Mouse (Mus musculus) CH12.LX (cell line): ENCODE measurements at regions not wholly inside any gene's neighbourhood (a gene's known extent, or its start where the extent isn't known, plus 50 kb on each side); places are given as distances from the start of the nearest gene placed in this dataset.

Experiments
- DNase-seq: peaks from one replicate; pipeline ENCODE4 v3.0.0-alpha.2; 2013; ENCODE audit errors: extremely low read depth
- H3K27ac ChIP-seq: 2 replicates; pipeline ENCODE4 v1.5.1; 2012; ENCODE audit warnings: low read depth, mild to moderate bottlenecking, control low read depth, moderate library complexity; ENCODE audit not compliant: insufficient read depth
- H3K27me3 ChIP-seq: replicated peaks from 2 replicates; pipeline ENCODE3; 2012; ENCODE audit warnings: inconsistent platforms
- H3K36me3 ChIP-seq, 2 experiments: replicated peaks in 1 of 2; 2 replicates each; pipeline versions ENCODE3 to v1.6.1; 2012; ENCODE audit warnings: inconsistent platforms in 1 of 2, low read length in 1 of 2, mild to moderate bottlenecking in 1 of 2, mixed read lengths in 1 of 2, moderate library complexity in 1 of 2; ENCODE audit not compliant: control insufficient read depth in 1 of 2, insufficient read depth in 1 of 2
- H3K4me1 ChIP-seq, 2 experiments: 2 replicates each; pipeline ENCODE4 v1.6.1; 2012; ENCODE audit warnings: inconsistent platforms in 1 of 2, moderate library complexity in 1 of 2; ENCODE audit not compliant: insufficient read depth in 2 of 2, control insufficient read depth in 1 of 2
- H3K4me2 ChIP-seq: 2 replicates; pipeline ENCODE4 v1.6.1; 2012; ENCODE audit warnings: low read depth, mild to moderate bottlenecking, control low read depth; ENCODE audit not compliant: poor library complexity, insufficient read depth, severe bottlenecking
- H3K4me3 ChIP-seq, 3 experiments: fragments of 150-350 bp in 1 of 3; sonication (generic) in 1 of 3; replicated peaks in 1 of 3; 2 replicates each; pipeline versions ENCODE3 to v1.5.1; 2011 to 2012; ENCODE audit warnings: low read depth in 2 of 3, low read length in 2 of 3, mild to moderate bottlenecking in 2 of 3, moderate library complexity in 2 of 3, control low read depth in 1 of 3, improper control_type of control experiment in 1 of 3, inconsistent platforms in 1 of 3, mixed read lengths in 1 of 3; ENCODE audit not compliant: poor library complexity in 1 of 3
- H3K79me2 ChIP-seq: replicated peaks from 2 replicates; pipeline ENCODE4 v1.6.1; 2012; ENCODE audit warnings: mild to moderate bottlenecking, moderate library complexity; ENCODE audit not compliant: control insufficient read depth, poor library complexity, insufficient read depth, severe bottlenecking; ENCODE audit errors: extremely low read depth
- H3K9ac ChIP-seq: 2 replicates; pipeline ENCODE4 v1.6.1; 2012; ENCODE audit warnings: low read depth, mild to moderate bottlenecking, control low read depth, moderate library complexity; ENCODE audit not compliant: insufficient read depth
- H3K9me3 ChIP-seq: replicated peaks from 2 replicates; pipeline ENCODE3; 2012; ENCODE audit warnings: low read length, inconsistent platforms, mixed read lengths
- BHLHE40 ChIP-seq: IDR thresholded peaks from 2 replicates; pipeline ENCODE4 v1.6.1; 2011; ENCODE audit warnings: mild to moderate bottlenecking, low read depth, low read length, improper control_type of control experiment
- CHD1 ChIP-seq: IDR thresholded peaks from 2 replicates; pipeline ENCODE4 v1.6.1; 2012; ENCODE audit warnings: low read depth, low read length, improper control_type of control experiment, inconsistent platforms
- CHD2 ChIP-seq: IDR thresholded peaks from 2 replicates; pipeline ENCODE4 v1.6.1; 2011; ENCODE audit warnings: low read length, improper control_type of control experiment
- E2F4 ChIP-seq: IDR thresholded peaks from 2 replicates; pipeline ENCODE4 v1.6.1; 2011; ENCODE audit warnings: low read depth, low read length, improper control_type of control experiment; ENCODE audit not compliant: insufficient replicate concordance
- EP300 ChIP-seq: IDR thresholded peaks from 2 replicates; pipeline ENCODE4 v1.6.1; 2011; ENCODE audit warnings: low read length, improper control_type of control experiment
- ETS1 ChIP-seq: conservative IDR thresholded peaks from 2 replicates; pipeline ENCODE4 v1.6.1; 2012; ENCODE audit warnings: low read depth, mild to moderate bottlenecking, inconsistent platforms, low read length, improper control_type of control experiment, moderate library complexity
- GABPA ChIP-seq: IDR thresholded peaks from 2 replicates; pipeline ENCODE4 v1.6.1; 2012; ENCODE audit warnings: low read depth, low read length, improper control_type of control experiment, inconsistent platforms; ENCODE audit not compliant: insufficient replicate concordance
- JUN ChIP-seq: IDR thresholded peaks from 2 replicates; pipeline ENCODE4 v1.6.1; 2011; ENCODE audit warnings: low read depth, mild to moderate bottlenecking, low read length, improper control_type of control experiment, moderate library complexity; ENCODE audit not compliant: insufficient read depth
- JUND ChIP-seq: conservative IDR thresholded peaks from 2 replicates; pipeline ENCODE4 v1.6.1; 2011; ENCODE audit warnings: low read depth, low read length, improper control_type of control experiment
- MAFK ChIP-seq: IDR thresholded peaks from 2 replicates; pipeline ENCODE4 v1.6.1; 2011; ENCODE audit warnings: low read length, improper control_type of control experiment; ENCODE audit not compliant: insufficient replicate concordance
- MAX ChIP-seq: IDR thresholded peaks from 2 replicates; pipeline ENCODE4 v1.6.1; 2011; ENCODE audit warnings: low read length, improper control_type of control experiment
- MAZ ChIP-seq: IDR thresholded peaks from 2 replicates; pipeline ENCODE4 v1.6.1; 2012; ENCODE audit warnings: low read depth, mild to moderate bottlenecking, inconsistent platforms, low read length, improper control_type of control experiment, moderate library complexity
- MEF2A ChIP-seq: IDR thresholded peaks from 2 replicates; pipeline ENCODE4 v1.6.1; 2014; ENCODE audit warnings: low read depth, mild to moderate bottlenecking, inconsistent platforms, low read length, improper control_type of control experiment, borderline replicate concordance
- MYC ChIP-seq: IDR thresholded peaks from 2 replicates; pipeline ENCODE4 v1.6.1; 2011; ENCODE audit warnings: low read depth, mild to moderate bottlenecking, improper control_type of control experiment, low read length
- NELFE ChIP-seq: IDR thresholded peaks from 2 replicates; pipeline ENCODE4 v1.6.1; 2011; ENCODE audit warnings: low read depth, low read length, improper control_type of control experiment
- NRF1 ChIP-seq: IDR thresholded peaks from 2 replicates; pipeline ENCODE4 v1.6.1; 2014; ENCODE audit warnings: low read depth, mild to moderate bottlenecking, inconsistent platforms, low read length, improper control_type of control experiment, moderate library complexity
- PAX5 ChIP-seq: IDR thresholded peaks from 2 replicates; pipeline ENCODE4 v1.6.1; 2012; ENCODE audit warnings: low read length, inconsistent platforms, mixed read lengths
- POLR2A ChIP-seq: IDR thresholded peaks from 2 replicates; pipeline ENCODE4 v1.6.1; 2011; ENCODE audit warnings: low read depth, mild to moderate bottlenecking, improper control_type of control experiment, low read length
- RAD21 ChIP-seq: IDR thresholded peaks from 2 replicates; pipeline ENCODE4 v1.6.1; 2011; ENCODE audit warnings: low read depth, mild to moderate bottlenecking, low read length, improper control_type of control experiment, moderate library complexity
- RCOR1 ChIP-seq: conservative IDR thresholded peaks from 2 replicates; pipeline ENCODE4 v1.6.1; 2012; ENCODE audit warnings: low read depth, mild to moderate bottlenecking, inconsistent platforms, low read length, improper control_type of control experiment
- SIN3A ChIP-seq: IDR thresholded peaks from 2 replicates; pipeline ENCODE4 v1.6.1; 2012; ENCODE audit warnings: low read length, improper control_type of control experiment, inconsistent platforms
- TBP ChIP-seq: conservative IDR thresholded peaks from 2 replicates; pipeline ENCODE4 v1.6.1; 2011; ENCODE audit warnings: low read depth, low read length, improper control_type of control experiment
- USF1 ChIP-seq: IDR thresholded peaks from 2 replicates; pipeline ENCODE4 v1.6.1; 2014; ENCODE audit warnings: low read depth, mild to moderate bottlenecking, inconsistent platforms, low read length, improper control_type of control experiment
- USF2 ChIP-seq: conservative IDR thresholded peaks from 2 replicates; pipeline ENCODE4 v1.6.1; 2011; ENCODE audit warnings: low read depth, low read length, improper control_type of control experiment
- ZNF384 ChIP-seq: IDR thresholded peaks from 2 replicates; pipeline ENCODE4 v1.6.1; 2012; ENCODE audit warnings: low read depth, low read length, improper control_type of control experiment, inconsistent platforms
- dilution Hi-C: fragments of 300-500 bp; cut with MboI; formaldehyde crosslinking; loops from 2 replicates; pipeline ENCODE4 v1.14.3; 2020; ENCODE audit warnings: low sequenced_read_pairs; ENCODE audit not compliant: extremely low pct_unique_long_range_greater_than_20kb, extremely low pct_ligation_motif_present
- in situ Hi-C: fragments of 300-500 bp; cut with MboI; formaldehyde crosslinking; loops from 3 replicates; pipeline ENCODE4 v1.14.3; 2019; ENCODE audit warnings: low sequenced_read_pairs, low pct_ligation_motif_present, low pct_unique_long_range_greater_than_20kb, mixed read lengths

DNA sequence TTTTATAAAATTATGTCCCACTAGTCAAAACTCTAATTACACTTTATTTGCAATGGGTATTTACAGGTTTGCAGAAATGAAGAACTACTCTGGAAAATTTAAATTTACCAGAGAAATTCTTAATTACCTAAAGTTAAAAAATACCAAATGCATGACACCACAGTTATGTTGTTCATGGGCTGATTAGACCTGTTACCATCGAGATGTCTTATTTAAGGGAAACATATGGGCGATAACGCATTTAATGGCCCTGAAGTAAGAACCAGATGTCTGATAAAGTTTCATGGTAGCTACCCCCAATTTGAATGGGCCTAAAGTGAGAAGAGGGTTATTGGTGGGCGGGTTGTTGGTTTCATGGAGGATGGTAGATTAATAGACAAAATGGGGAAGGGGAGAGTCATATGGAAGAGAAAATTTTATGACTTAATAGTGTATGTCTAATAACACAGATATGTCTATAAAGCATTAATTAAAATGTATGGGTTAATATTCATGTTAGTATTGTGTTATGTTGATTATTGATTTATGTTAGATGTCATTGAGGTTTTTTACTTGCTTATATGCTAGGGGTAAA lies 299.0 kb downstream of the Gm8797 start:
- no peak overlapping the region for H3K27ac ChIP-seq
- no peaks in the 10 kb centered on the region for H3K27me3 ChIP-seq
- DNase-seq: no peak
- in situ Hi-C loops: no loop called here
- peaks cover 3% of the 10 kb centered on the region for H3K9me3 ChIP-seq
- H3K4me1 ChIP-seq: no peaks in the 10 kb centered on the region
- H3K4me3 ChIP-seq: no peak overlapping the region
- no peak overlapping the region for H3K4me2 ChIP-seq
- no peaks in the 10 kb centered on the region for H3K79me2 ChIP-seq
- dilution Hi-C loops: no loop called here
- H3K36me3 ChIP-seq: no peaks in the 10 kb centered on the region
- TF ChIP-seq MYC (no peak), EP300 (no peak), POLR2A (no peak), PAX5 (no peak), MAZ (no peak)
- TF ChIP-seq, all 38 proteins: peak for 0
- no peak overlapping the region for H3K9ac ChIP-seq

- Histone ChIP-seq H3K27me3 (no peaks in the 10 kb centered on the region), H3K4me2 (no peak overlapping the region), H3K79me2 (no peaks in the 10 kb centered on the region), H3K4me1 (no peaks in the 10 kb centered on the region), H3K9me3 (peaks cover 3% of the 10 kb centered on the region), H3K36me3 (no peaks in the 10 kb centered on the region), H3K4me3 (no peak overlapping the region)
- DNase-seq: no peak
- TF ChIP-seq RAD21: no peak
- TF ChIP-seq ZNF384: no peak
- TF ChIP-seq SIN3A: no peak
- TF ChIP-seq MAZ: no peak
- TF ChIP-seq EP300: no peak
- no peak for TF ChIP-seq USF2
- no peak for TF ChIP-seq MYC
- TF ChIP-seq NELFE: no peak
- TF ChIP-seq CHD1: no peak
- TF ChIP-seq MAX: no peak
- TF ChIP-seq MAFK: no peak
- no peak for TF ChIP-seq CHD2
- TF ChIP-seq, all 38 proteins: peak for 0
- H3K27ac ChIP-seq: no peak overlapping the region
- dilution Hi-C loops (no loop called here), in situ Hi-C loops (no loop called here)
- H3K9ac ChIP-seq: no peak overlapping the region
Measured at GRCm38 (mm10) chr3:6051901-6052300, 301.3 kb downstream of the Gm8797 start.

DNA sequence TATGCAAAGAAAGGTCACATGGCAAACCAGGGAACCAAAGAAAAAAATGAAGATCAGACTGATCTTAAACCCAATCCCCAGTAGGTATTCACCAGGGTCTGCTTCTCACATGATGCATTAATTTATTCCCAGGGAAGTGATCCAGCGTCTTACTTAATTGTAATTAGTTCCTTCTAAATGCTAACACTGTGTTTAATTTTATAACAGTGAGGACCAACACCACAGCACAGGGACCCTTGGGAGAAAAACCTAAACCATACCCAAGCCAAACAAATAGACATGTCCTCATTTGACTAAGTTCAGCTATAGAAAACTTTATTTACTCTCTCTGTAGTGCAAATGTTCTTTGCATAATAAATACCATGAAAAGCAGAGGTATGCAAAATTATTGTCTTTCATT lies 333.2 kb downstream of the Gm8797 start:
- no peak overlapping the region for H3K9ac ChIP-seq
- H3K9me3 ChIP-seq: no peaks in the 10 kb centered on the region
- in situ Hi-C loops: no loop called here
- TF ChIP-seq USF2: no peak
- no peak for TF ChIP-seq E2F4
- TF ChIP-seq MAX: no peak
- TF ChIP-seq NRF1: no peak
- TF ChIP-seq GABPA: no peak
- no peak for TF ChIP-seq NELFE
- no peak for TF ChIP-seq PAX5
- TF ChIP-seq RCOR1: no peak
- no peak for TF ChIP-seq EP300
- TF ChIP-seq JUN: no peak
- no peak for TF ChIP-seq BHLHE40
- no peak for TF ChIP-seq TBP
- TF ChIP-seq JUND: no peak
- no peak for TF ChIP-seq ETS1
- no peak for TF ChIP-seq CHD2
- TF ChIP-seq CHD1: no peak
- TF ChIP-seq MEF2A: no peak
- no peak for TF ChIP-seq USF1
- TF ChIP-seq POLR2A: no peak
- H3K27me3 ChIP-seq: no peaks in the 10 kb centered on the region
- no peaks in the 10 kb centered on the region for H3K36me3 ChIP-seq
- no peak overlapping the region for H3K4me3 ChIP-seq
- no peak overlapping the region for H3K4me2 ChIP-seq
- no peak for DNase-seq
- no peaks in the 10 kb centered on the region for H3K79me2 ChIP-seq
- H3K4me1 ChIP-seq: no peaks in the 10 kb centered on the region
- no peak overlapping the region for H3K27ac ChIP-seq
- dilution Hi-C loops: no loop called here
